Mouse (Mus musculus) lung, postnatal 0 days (tissue): ENCODE data around the gene Dzip1.

ENCODE experiments used
- CTCF ChIP-seq: IDR thresholded peaks from 2 replicates; pipeline ENCODE4 v1.5.1; 2016; ENCODE audit warnings: antibody characterized with exemption, mild to moderate bottlenecking
- EP300 ChIP-seq: IDR thresholded peaks from 2 replicates; pipeline ENCODE4 v1.6.1; 2016; ENCODE audit warnings: antibody characterized with exemption, mild to moderate bottlenecking, control low read depth

DNA sequence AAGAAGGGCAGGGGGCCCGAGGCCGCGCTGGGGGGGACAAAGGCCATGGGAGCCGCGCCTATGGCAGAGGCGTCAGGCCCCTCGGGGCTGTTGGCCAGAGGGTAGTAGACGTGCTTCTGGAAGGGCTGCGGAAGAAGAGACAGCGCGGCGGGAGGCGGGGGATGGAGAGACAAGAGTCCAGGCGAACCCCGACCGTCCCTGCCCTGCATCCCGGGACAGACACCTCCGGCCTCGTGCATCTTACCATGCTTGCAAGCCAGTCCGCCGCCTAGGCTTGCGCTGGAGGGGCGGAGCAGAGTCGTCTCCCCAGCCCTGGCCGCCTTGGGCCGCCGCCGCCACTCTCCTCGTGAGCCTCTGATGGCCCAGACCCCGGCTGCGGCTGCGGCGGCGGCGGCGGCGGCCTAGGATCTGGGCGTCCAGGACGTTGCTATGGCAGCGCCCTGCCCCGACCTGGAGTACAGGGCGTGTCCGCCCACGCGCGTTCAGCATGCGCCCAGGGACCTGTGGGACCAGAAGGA, 2.5 kb downstream of the Dzip1 start:
- TF ChIP-seq CTCF, result peak; percentile 25; the same call in 1 of the 2 replicates
- TF ChIP-seq EP300, result no peak
